Mouse (Mus musculus): Measurements from ENCODE around the gene 2510002D24Rik.

- no peak for TF ChIP-seq CTCF (IDR thresholded peaks at IDR 0.05; ENCODE audit: insufficient read depth, low read length)
- no peak for TF ChIP-seq POLR2A (IDR thresholded peaks at IDR 0.05; ENCODE audit: borderline replicate concordance, extremely low read depth, low read depth, low read length)
Measured at GRCm38 (mm10) chr16:18822925-18823324, 13.5 kb upstream of the 2510002D24Rik start.

Data from lung, adult 2 months (tissue).